Mouse (Mus musculus) B cell, adult (primary cell): Measurements from ENCODE around the gene Olfr1373. TPM values are rescaled to one million over a fixed set of nuclear protein-coding genes. Genes with fewer than 3 reads are reported as not detected.

Experiments
- total RNA-seq: library from RNA; stranded (reverse); gene quantifications from 4 replicates; pipeline ENCODE4 v1.2.4, GENCODE M21; 2023; ENCODE audit not compliant: inconsistent age

Gene Olfr1373
- total RNA-seq, result not detected in 4 replicates

DNA sequence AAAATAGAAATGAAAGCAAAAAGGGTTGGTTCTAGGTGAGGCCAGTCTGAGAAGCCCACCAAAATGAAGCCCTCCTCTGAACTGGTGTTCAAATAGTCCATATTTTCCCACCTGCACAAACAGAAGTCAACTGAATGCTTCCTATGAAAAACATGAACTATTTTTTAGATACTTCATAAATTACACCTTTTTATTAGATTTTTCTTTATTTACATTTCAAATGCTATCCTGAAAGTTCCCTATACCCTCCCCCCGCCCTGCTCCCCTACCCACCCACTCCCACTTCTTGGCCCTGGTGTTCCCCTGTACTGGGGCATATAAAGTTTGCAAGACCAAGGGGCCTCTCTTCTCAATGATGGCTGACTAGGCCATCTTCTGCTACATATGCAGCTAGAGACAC, at the start of gene Olfr1373:
Gene Olfr1373 (minus strand): TSS at position 101 of the 400 bp plus-strand sequence.

DNA sequence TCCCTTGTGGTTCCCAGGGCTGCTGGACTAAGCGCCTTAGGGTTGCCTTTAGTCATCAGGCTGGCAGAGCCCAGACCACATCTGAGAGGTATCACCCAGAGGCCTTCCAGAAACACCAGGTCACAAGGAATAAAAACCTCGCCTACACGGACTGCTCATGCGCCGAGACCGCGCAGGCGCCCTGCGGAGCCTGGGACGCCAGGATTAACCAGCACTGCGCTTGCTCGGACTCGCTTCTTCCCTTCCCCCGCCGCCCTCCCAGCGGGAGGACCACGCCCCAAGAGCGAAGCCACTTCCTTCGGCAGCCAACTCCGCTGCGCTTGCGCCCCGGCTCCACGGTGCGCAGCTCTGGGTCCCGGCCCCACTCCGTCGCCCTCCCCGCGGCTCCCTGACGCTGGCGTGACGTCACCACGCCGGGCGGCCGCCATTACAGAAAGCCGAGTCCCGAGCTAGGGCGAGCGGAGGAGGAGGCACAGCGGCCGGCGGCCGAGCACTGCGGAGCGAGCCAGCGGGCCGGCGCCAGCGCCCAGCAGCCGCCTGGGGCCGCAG, 46.9 kb downstream of the Olfr1373 start, which contains the start of gene Ppp2ca:
Gene Ppp2ca (plus strand): TSS at position 284 of the 549 bp plus-strand sequence.

Other genes with a start within 250 kb of the Olfr1373 start
- 42.2 to 49.8 TPM (median 45.0 TPM) in 4 replicates for gene Cdkn2aipnl, start 177.9 kb downstream of the Olfr1373 start, total RNA-seq
- gene Ube2b, start 144.8 kb downstream of the Olfr1373 start, total RNA-seq, result 180 to 200 TPM (median 183 TPM) in 4 replicates
- gene Cdkl3, start 141.3 kb downstream of the Olfr1373 start, total RNA-seq, result 4.4 to 4.9 TPM (median 4.5 TPM) in 4 replicates
- gene Ppp2ca, start 46.8 kb downstream of the Olfr1373 start, total RNA-seq, result 107 to 118 TPM (median 111 TPM) in 4 replicates
- not detected in 4 replicates for gene Olfr1371, start 68.5 kb upstream of the Olfr1373 start, total RNA-seq
- 127 to 157 TPM (median 145 TPM) in 4 replicates for gene Skp1a, start 86.5 kb upstream of the Olfr1373 start, total RNA-seq
- 2.4 to 4.4 TPM (median 3.0 TPM) in 4 replicates for gene Tcf7, start 137.5 kb upstream of the Olfr1373 start, total RNA-seq
- 49.5 to 54.1 TPM (median 51.4 TPM) in 4 replicates for gene Vdac1, start 215.3 kb upstream of the Olfr1373 start, total RNA-seq